Mouse (Mus musculus): ENCODE measurements around the gene Vmn1r1.

DNA sequence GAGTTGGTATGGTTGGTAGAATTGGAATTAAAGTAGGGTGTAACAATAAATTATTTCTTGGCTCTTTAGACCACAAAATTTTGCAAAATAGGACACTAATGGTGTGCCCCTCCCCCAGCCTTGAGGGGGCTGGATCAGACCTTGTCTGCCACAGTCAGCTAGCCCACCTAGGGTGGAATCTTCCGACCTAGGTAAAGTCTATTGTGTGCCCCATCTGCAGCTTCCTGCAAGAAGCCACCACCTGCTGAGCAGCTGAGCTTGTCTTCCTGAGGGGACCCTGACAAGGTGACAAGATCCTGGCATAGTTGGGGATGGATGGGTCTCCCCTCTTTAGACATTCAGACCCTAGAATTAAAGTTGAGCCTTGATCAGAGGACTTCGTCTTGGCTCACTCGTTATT lies 4.7 kb downstream of the Vmn1r1 start:
- TF ChIP-seq CTCF (IDR thresholded peaks at IDR 0.05; ENCODE audit: low read depth, low read length) (no peak), POLR2A (IDR thresholded peaks at IDR 0.05; ENCODE audit: borderline replicate concordance, low read depth, low read length) (no peak)
